Mouse (Mus musculus) ES-E14 (cell line): ENCODE data around the gene Rassf6. TPM values are rescaled to one million over a fixed set of nuclear protein-coding genes. Genes with fewer than 3 reads are reported as not detected.

ENCODE experiments used
- DNase-seq: peaks from one replicate; pipeline ENCODE4 v3.0.0-alpha.2; 2013; ENCODE audit warnings: low read depth, low spot score
- H3K27ac ChIP-seq: 2 replicates; pipeline ENCODE4 v1.5.1; 2012; ENCODE audit warnings: low read depth, mild to moderate bottlenecking, low read length, moderate library complexity, mixed read lengths; ENCODE audit not compliant: poor library complexity, insufficient read depth, severe bottlenecking
- H3K36me3 ChIP-seq: 2 replicates; pipeline ENCODE4 v1.6.1; 2012; ENCODE audit warnings: mild to moderate bottlenecking, low read length, moderate library complexity, mixed read lengths; ENCODE audit not compliant: control insufficient read depth, poor library complexity, insufficient read depth, severe bottlenecking
- H3K4me1 ChIP-seq, 2 experiments: fragments of 150-350 bp in 1 of 2; sonication (generic) in 1 of 2; 2 replicates each; pipeline ENCODE4 v1.6.1; 2012; ENCODE audit warnings: low read length in 2 of 2, mild to moderate bottlenecking in 1 of 2, mixed read lengths in 1 of 2; ENCODE audit not compliant: control insufficient read depth in 2 of 2, insufficient read depth in 2 of 2, poor library complexity in 1 of 2
- H3K4me3 ChIP-seq, 2 experiments: fragments of 150-350 bp in 1 of 2; sonication (generic) in 1 of 2; 2 replicates each; pipeline ENCODE4 v1.5.1; 2012; ENCODE audit warnings: low read length in 2 of 2, low read depth in 1 of 2, mild to moderate bottlenecking in 1 of 2, mixed read lengths in 1 of 2; ENCODE audit not compliant: insufficient read depth in 1 of 2, poor library complexity in 1 of 2, severe bottlenecking in 1 of 2
- H3K9ac ChIP-seq: 2 replicates; pipeline ENCODE4 v1.6.1; 2012; ENCODE audit warnings: low read depth, mild to moderate bottlenecking, low read length, mixed read lengths; ENCODE audit not compliant: poor library complexity, insufficient read depth, severe bottlenecking
- H3K9me3 ChIP-seq: fragments of 150-350 bp; sonication (generic); 2 replicates; pipeline ENCODE4 v1.6.1; 2012; ENCODE audit warnings: low read depth, mild to moderate bottlenecking, low read length; ENCODE audit not compliant: control insufficient read depth, insufficient read depth
- CHD2 ChIP-seq: IDR thresholded peaks from 2 replicates; pipeline ENCODE4 v1.6.1; 2014; ENCODE audit warnings: mild to moderate bottlenecking, low read depth, low read length, inconsistent platforms
- HCFC1 ChIP-seq: IDR thresholded peaks from 2 replicates; pipeline ENCODE4 v1.6.1; 2012; ENCODE audit warnings: low read length, inconsistent platforms, borderline replicate concordance; ENCODE audit not compliant: insufficient read depth
- MAFK ChIP-seq: IDR thresholded peaks from 2 replicates; pipeline ENCODE4 v1.6.1; 2014; ENCODE audit warnings: mild to moderate bottlenecking, low read depth, low read length, inconsistent platforms; ENCODE audit not compliant: insufficient read depth
- ZC3H11A ChIP-seq: IDR thresholded peaks from 2 replicates; pipeline ENCODE4 v1.6.1; 2012; ENCODE audit warnings: low read depth, mild to moderate bottlenecking, inconsistent platforms, low read length, borderline replicate concordance
- ZNF384 ChIP-seq: IDR thresholded peaks from 2 replicates; pipeline ENCODE4 v1.6.1; 2012; ENCODE audit warnings: low read depth, low read length, inconsistent platforms
- in situ Hi-C, 2 experiments: fragments of 600-800 bp; cut with MboI; formaldehyde crosslinking; loops; one replicate each; pipeline ENCODE4 v1.15.1; 2025; ENCODE audit warnings: low sequenced_read_pairs in 2 of 2, inconsistent platforms in 1 of 2; ENCODE audit not compliant: unreplicated experiment in 2 of 2
- total RNA-seq: library from RNA; depleted of rRNA; stranded (reverse); fragments of 300-350 nt; gene quantifications from 2 replicates; pipeline ENCODE4 v1.2.3, GENCODE M21; 2012; rRNA removed

Rassf6 gene
- 1.3 and 1.7 TPM in 2 replicates for total RNA-seq

- Histone ChIP-seq H3K27ac (no peak within 1 kb of the TSS), H3K9ac (peak within 1 kb of the TSS; percentile 0; the same call in 1 of the 2 replicates), H3K36me3 (no peaks in the 10 kb centered on the region), H3K9me3 (no peaks in the 10 kb centered on the region), H3K4me1 (no peaks in the 10 kb centered on the region; a peak in 2 of 4 replicates), H3K4me3 (peak within 1 kb of the TSS; percentile 59 to 73)
- DNase-seq, result no peak
- in situ Hi-C loops, result no loop called here
- no peak for TF ChIP-seq ZNF384
- no peak for TF ChIP-seq MAFK
- TF ChIP-seq CHD2, result no peak
- TF ChIP-seq HCFC1, result no peak
- no peak for TF ChIP-seq ZC3H11A
These were observed at the start of gene Rassf6 for GRCm38 (mm10) chr5:90640286-90641217. TSS of gene Rassf6 (minus strand) at chr5:90640657.

GRCm38 (mm10) chr5:90689426-90690128 lies 49.1 kb upstream of the Rassf6 start:
- Histone ChIP-seq H3K36me3 (no peaks in the 10 kb centered on the region), H3K4me3 (no peak overlapping the region), H3K4me1 (no peaks in the 10 kb centered on the region), H3K9ac (no peak overlapping the region), H3K9me3 (no peaks in the 10 kb centered on the region), H3K27ac (no peak overlapping the region)
- in situ Hi-C loops, result no loop called here
- DNase-seq, result no peak
- TF ChIP-seq MAFK, result no peak
- no peak for TF ChIP-seq CHD2
- no peak for TF ChIP-seq ZNF384
- no peak for TF ChIP-seq ZC3H11A
- no peak for TF ChIP-seq HCFC1

GRCm38 (mm10) chr5:90687913-90688312 lies 47.5 kb upstream of the Rassf6 start:
- Histone ChIP-seq H3K9ac (no peak overlapping the region), H3K4me3 (no peak overlapping the region), H3K4me1 (no peaks in the 10 kb centered on the region), H3K27ac (no peak overlapping the region), H3K36me3 (no peaks in the 10 kb centered on the region), H3K9me3 (no peaks in the 10 kb centered on the region)
- in situ Hi-C loops, result no loop called here
- no peak for DNase-seq
- no peak for TF ChIP-seq HCFC1
- no peak for TF ChIP-seq MAFK
- TF ChIP-seq ZC3H11A, result no peak
- no peak for TF ChIP-seq ZNF384
- no peak for TF ChIP-seq CHD2

DNA sequence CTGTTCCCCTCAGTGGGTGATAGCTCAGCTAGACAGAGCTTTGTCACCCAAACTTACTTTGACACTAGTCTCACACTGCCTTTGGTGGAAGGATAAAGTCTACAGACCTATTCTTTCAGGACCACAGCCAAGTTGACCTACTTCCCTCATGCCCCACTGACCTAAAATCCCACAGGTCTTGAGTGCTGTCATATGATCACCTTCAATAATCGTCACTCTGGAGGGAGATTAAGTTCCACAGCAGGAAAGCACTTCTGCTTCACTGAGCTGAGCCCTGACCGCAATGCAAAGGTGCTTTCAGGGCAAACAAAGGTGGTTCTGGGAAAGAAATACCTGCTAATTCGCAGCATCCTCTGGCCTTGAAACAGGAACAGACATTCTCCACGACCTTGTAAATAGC lies 44.5 kb upstream of the Rassf6 start:
- in situ Hi-C loops, result no loop called here
- no peaks in the 10 kb centered on the region for H3K9me3 ChIP-seq
- H3K4me1 ChIP-seq, result no peaks in the 10 kb centered on the region
- H3K27ac ChIP-seq, result no peak overlapping the region
- H3K36me3 ChIP-seq, result no peaks in the 10 kb centered on the region
- TF ChIP-seq CHD2 (no peak), MAFK (no peak), HCFC1 (no peak), ZC3H11A (no peak), ZNF384 (no peak)
- no peak overlapping the region for H3K9ac ChIP-seq
- no peak for DNase-seq
- no peak overlapping the region for H3K4me3 ChIP-seq
